Mouse (Mus musculus) stomach, embryonic 16.5 days (tissue): ENCODE results near the gene Jup. TPM values are rescaled to one million over a fixed set of nuclear protein-coding genes. Genes with fewer than 3 reads are reported as not detected.
A peak's percentile ranks its signal among the peaks of the same experiment; 100 is the strongest.

Source experiments
- ATAC-seq: fragments of 200-750 bp; cut with Nextera tagmentation; 2 replicates; pipeline ENCODE4 v1.8.0; 2017; ENCODE audit warnings: moderate number of reproducible peaks, moderate TSS enrichment; ENCODE audit not compliant: insufficient read depth, low FRiP score
- H3K27ac ChIP-seq: fragments of 300-500 bp; sonication (generic); 2 replicates; pipeline ENCODE4 v1.5.1; 2014; ENCODE audit warnings: low read length
- H3K27me3 ChIP-seq: fragments of 300-500 bp; sonication (generic); 2 replicates; pipeline ENCODE4 v1.6.1; 2014; ENCODE audit warnings: low read length, control low read depth, mixed read lengths; ENCODE audit not compliant: control insufficient read depth, insufficient read depth
- H3K36me3 ChIP-seq: fragments of 300-500 bp; sonication (generic); 2 replicates; pipeline ENCODE4 v1.6.1; 2014; ENCODE audit warnings: low read length; ENCODE audit not compliant: control insufficient read depth, insufficient read depth
- H3K4me1 ChIP-seq: fragments of 300-500 bp; sonication (generic); 2 replicates; pipeline ENCODE4 v1.6.1; 2014; ENCODE audit warnings: low read length, control low read depth, mixed read lengths; ENCODE audit not compliant: control insufficient read depth, insufficient read depth
- H3K4me2 ChIP-seq: fragments of 300-500 bp; sonication (generic); 2 replicates; pipeline ENCODE4 v1.6.1; 2014; ENCODE audit warnings: low read depth, low read length, mixed read lengths
- H3K4me3 ChIP-seq: fragments of 300-500 bp; sonication (generic); replicated peaks from 2 replicates; pipeline ENCODE4 v1.5.1; 2014; ENCODE audit warnings: mild to moderate bottlenecking, low read length
- H3K9ac ChIP-seq: fragments of 300-500 bp; sonication (generic); 2 replicates; pipeline ENCODE4 v1.6.1; 2014; ENCODE audit warnings: low read length
- H3K9me3 ChIP-seq: fragments of 300-500 bp; sonication (generic); replicated peaks from 2 replicates; pipeline ENCODE4 v1.6.1; 2016; ENCODE audit warnings: low read length, control low read depth; ENCODE audit not compliant: control insufficient read depth
- WGBS: fragments of 180-500 bp; shearing (Covaris S2); extraction: QIAGEN DNeasy Blood & Tissue Kit; methylation state at CpG from one replicate; pipeline ENCODE4 v1.1.7; 2014; 5-methylcytosine and 5-hydroxymethylcytosine counted together
- polyA plus RNA-seq: library from polyadenylated mRNA; unstranded; fragments of >200 nt; fragmentation: Nextera tagmentation; extraction: Ambion mirVana; gene quantifications from 2 replicates; pipeline ENCODE4 v1.2.1, GENCODE M21; 2015

The Jup gene
- polyA plus RNA-seq, 1 experiment from 2014 or later, result 247 TPM

- no peaks in the 10 kb centered on the region for H3K9me3 ChIP-seq
- WGBS, result 55% methylated on average over 9 of the region's 9 CpGs
- H3K27ac ChIP-seq, result peak overlapping the region; percentile 27; the same call in 1 of the 2 replicates
- H3K4me3 ChIP-seq, result no peak overlapping the region
- 0 out of 2 replicates have a peak, but pooled peaks cover 6% of the 10 kb centered on the region for H3K36me3 ChIP-seq
- H3K4me2 ChIP-seq, result no peak overlapping the region
- no peaks in the 10 kb centered on the region for H3K27me3 ChIP-seq
- peak overlapping the region; percentile 48; the same call in 1 of the 2 replicates for H3K9ac ChIP-seq
- peaks cover 6% of the 10 kb centered on the region for H3K4me1 ChIP-seq
- ATAC-seq, result no peak
Measured at GRCm38 (mm10) chr11:100428612-100429199, 31.1 kb upstream of the Jup start.

GRCm38 (mm10) chr11:100426820-100427219, 29.3 kb upstream of the Jup start:
- no peak overlapping the region for H3K9ac ChIP-seq
- H3K4me2 ChIP-seq, result no peak overlapping the region
- H3K4me1 ChIP-seq, result peaks cover 6% of the 10 kb centered on the region
- H3K36me3 ChIP-seq, result no peaks in the 10 kb centered on the region
- whole genome bisulfite sequencing, result 80% methylated on average over 3 of the region's 3 CpGs
- H3K27me3 ChIP-seq, result no peaks in the 10 kb centered on the region
- ATAC-seq, result no peak
- peak overlapping the region; percentile 18; the same call in 1 of the 2 replicates for H3K27ac ChIP-seq
- H3K9me3 ChIP-seq, result no peaks in the 10 kb centered on the region
- H3K4me3 ChIP-seq, result no peak overlapping the region

GRCm38 (mm10) chr11:100425851-100426250, 28.3 kb upstream of the Jup start:
- H3K4me2 ChIP-seq, result no peak overlapping the region
- H3K4me1 ChIP-seq, result peaks cover 6% of the 10 kb centered on the region
- H3K9me3 ChIP-seq, result no peaks in the 10 kb centered on the region
- peak; percentile 65; the same call in 1 of the 2 replicates for ATAC-seq
- no peak overlapping the region for H3K4me3 ChIP-seq
- H3K27me3 ChIP-seq, result no peaks in the 10 kb centered on the region
- H3K9ac ChIP-seq, result peak overlapping the region; percentile 43
- 31% methylated on average over 7 of the region's 7 CpGs for WGBS
- peak overlapping the region; percentile 18; the same call in 1 of the 2 replicates for H3K27ac ChIP-seq
- no peaks in the 10 kb centered on the region for H3K36me3 ChIP-seq

GRCm38 (mm10) chr11:100423836-100424235, 26.3 kb upstream of the Jup start:
- H3K4me3 ChIP-seq, result no peak overlapping the region
- 93% methylated on average over 7 of the region's 7 CpGs for WGBS
- H3K9ac ChIP-seq, result no peak overlapping the region
- H3K4me2 ChIP-seq, result no peak overlapping the region
- no peak for ATAC-seq
- H3K27me3 ChIP-seq, result no peaks in the 10 kb centered on the region
- H3K4me1 ChIP-seq, result peaks cover 4% of the 10 kb centered on the region
- H3K36me3 ChIP-seq, result no peaks in the 10 kb centered on the region
- no peak overlapping the region for H3K27ac ChIP-seq
- H3K9me3 ChIP-seq, result no peaks in the 10 kb centered on the region

GRCm38 (mm10) chr11:100421537-100421936, 24.0 kb upstream of the Jup start:
- no peak for ATAC-seq
- WGBS, result 73% methylated on average over 8 of the region's 8 CpGs
- H3K9me3 ChIP-seq, result no peaks in the 10 kb centered on the region
- H3K4me3 ChIP-seq, result no peak overlapping the region
- H3K27me3 ChIP-seq, result no peaks in the 10 kb centered on the region
- no peak overlapping the region for H3K9ac ChIP-seq
- H3K4me2 ChIP-seq, result no peak overlapping the region
- no peaks in the 10 kb centered on the region for H3K36me3 ChIP-seq
- peaks cover 4% of the 10 kb centered on the region; the same call in 1 of the 2 replicates for H3K4me1 ChIP-seq
- H3K27ac ChIP-seq, result no peak overlapping the region

- WGBS, result under 1% methylated on average over 31 of the region's 31 CpGs
- H3K9ac ChIP-seq, result peak within 1 kb of the TSS; percentile 94
Measured at GRCm38 (mm10) chr11:100414914-100415822, 17.6 kb upstream of the Jup start, which contains the start of gene Fkbp10. Gene Fkbp10 (plus strand): TSS chr11:100415697.

GRCm38 (mm10) chr11:100414021-100414913, 16.7 kb upstream of the Jup start, which contains the start of gene P3h4:
Gene P3h4 (minus strand): TSS chr11:100414836.
- peak within 1 kb of the TSS; percentile 82 for H3K4me3 ChIP-seq
- H3K4me1 ChIP-seq, result peaks cover 22% of the 10 kb centered on the region
- H3K9me3 ChIP-seq, result no peaks in the 10 kb centered on the region
- H3K27ac ChIP-seq, result peak within 1 kb of the TSS; percentile 93
- H3K4me2 ChIP-seq, result peak within 1 kb of the TSS; percentile 68
- ATAC-seq, result peak; percentile 94
- H3K36me3 ChIP-seq, result 0 out of 2 replicates have a peak, but pooled peaks cover 5% of the 10 kb centered on the region
- H3K27me3 ChIP-seq, result no peaks in the 10 kb centered on the region
- WGBS, result under 1% methylated on average over 93 of the region's 93 CpGs
- H3K9ac ChIP-seq, result peak within 1 kb of the TSS; percentile 94

More at GRCm38 (mm10) chr11:100414914-100415822, 17.6 kb upstream of the Jup start, which contains the start of gene Fkbp10:
- Histone ChIP-seq H3K27ac (peak within 1 kb of the TSS; percentile 93), H3K4me2 (peak within 1 kb of the TSS; percentile 68), H3K9me3 (no peaks in the 10 kb centered on the region), H3K36me3 (0 out of 2 replicates have a peak, but pooled peaks cover 5% of the 10 kb centered on the region), H3K4me3 (peak within 1 kb of the TSS; percentile 82), H3K4me1 (peaks cover 19% of the 10 kb centered on the region), H3K27me3 (no peaks in the 10 kb centered on the region)
- peak; percentile 45 for ATAC-seq

- 59% methylated on average over 11 of the region's 11 CpGs for WGBS
- H3K36me3 ChIP-seq, result peaks cover 12% of the 10 kb centered on the region; the same call in 1 of the 2 replicates
- peak overlapping the region; percentile 68 for H3K4me2 ChIP-seq
- ATAC-seq, result no peak
- H3K4me3 ChIP-seq, result peak overlapping the region; percentile 82
- peak overlapping the region; percentile 93 for H3K27ac ChIP-seq
- peaks cover 22% of the 10 kb centered on the region for H3K4me1 ChIP-seq
- no peaks in the 10 kb centered on the region for H3K27me3 ChIP-seq
- H3K9ac ChIP-seq, result peak overlapping the region; percentile 94
- H3K9me3 ChIP-seq, result no peaks in the 10 kb centered on the region
Measured at GRCm38 (mm10) chr11:100413541-100413940, 16.0 kb upstream of the Jup start.
